Mouse (Mus musculus) megakaryocyte-erythroid progenitor cell, adult 5 weeks (primary cell): Measurements from ENCODE around the gene Arhgef6. TPM values are rescaled to one million over a fixed set of nuclear protein-coding genes. Genes with fewer than 3 reads are reported as not detected.

Source experiments
- polyA plus RNA-seq: library from polyadenylated mRNA; stranded (reverse); fragments of >175 nt; gene quantifications from 2 replicates; pipeline ENCODE4 v1.2.3, GENCODE M21; 2012

Arhgef6 gene
- polyA plus RNA-seq: 9.0 and 10.9 TPM in 2 replicates

GRCm38 (mm10) chrX:57338371-57339211 lies at the start of gene Arhgef6:
Gene Arhgef6, minus strand, starts transcription at chrX:57338729.

GRCm38 (mm10) chrX:57211876-57212275 lies 126.7 kb downstream of the Arhgef6 start, which contains the start of gene Cd40lg:
Gene Cd40lg, plus strand, starts transcription at chrX:57212143.

Other genes starting within 250 kb of the Arhgef6 start
- gene Cd40lg, start 126.6 kb downstream of the Arhgef6 start, polyA plus RNA-seq: not detected in 2 replicates
- 48.6 and 54.9 TPM in 2 replicates for gene Rbmx, start 54.3 kb upstream of the Arhgef6 start, polyA plus RNA-seq
- gene Gm364, start 70.4 kb upstream of the Arhgef6 start, polyA plus RNA-seq: not detected in 2 replicates
- not detected in 2 replicates for gene Gpr101, start 165.0 kb upstream of the Arhgef6 start, polyA plus RNA-seq